Mouse (Mus musculus): Measurements from ENCODE around the gene Rnf157. TPM values are rescaled to one million over a fixed set of nuclear protein-coding genes. Genes with fewer than 3 reads are reported as not detected.
A peak's percentile ranks its signal among the peaks of the same experiment; 100 is the strongest.

Gene Rnf157
- polyA plus RNA-seq, 1 experiment from 2014 or later: 1.1 TPM

GRCm38 (mm10) chr11:116442129-116442866 is 29.5 kb upstream of the Rnf157 start:
- Histone ChIP-seq H3K27me3 (peaks cover 12% of the 10 kb centered on the region), H3K4me2 (no peak overlapping the region), H3K4me3 (replicated peaks) (no peak overlapping the region), H3K27ac (no peak overlapping the region), H3K4me1 (replicated peaks) (peaks cover 36% of the 10 kb centered on the region), H3K36me3 (peaks cover 21% of the 10 kb centered on the region), H3K9me3 (replicated peaks) (no peaks in the 10 kb centered on the region), H3K9ac (no peak overlapping the region)
- WGBS (ENCODE audit: insufficient replicate concordance): 66% methylated on average over 15 of the region's 15 CpGs
- DNase-seq: no peak
- ATAC-seq (ENCODE audit: low read depth): no peak

- Histone ChIP-seq H3K9ac (no peak overlapping the region; the same call in 1 of the 2 replicates), H3K9me3 (replicated peaks) (no peaks in the 10 kb centered on the region), H3K4me3 (replicated peaks) (no peak overlapping the region), H3K4me2 (no peak overlapping the region), H3K27me3 (no peaks in the 10 kb centered on the region), H3K4me1 (replicated peaks) (peaks cover 47% of the 10 kb centered on the region), H3K27ac (no peak overlapping the region), H3K36me3 (peaks cover 37% of the 10 kb centered on the region)
- ATAC-seq (ENCODE audit: low read depth): no peak
- 70% methylated on average over 7 of the region's 7 CpGs for WGBS (ENCODE audit: insufficient replicate concordance)
- no peak for DNase-seq
Observed at GRCm38 (mm10) chr11:116440408-116441068, 27.7 kb upstream of the Rnf157 start.

GRCm38 (mm10) chr11:116439269-116440240 is 26.7 kb upstream of the Rnf157 start:
- DNase-seq (no peak), ATAC-seq (ENCODE audit: low read depth) (no peak)
- 76% methylated on average over 19 of the region's 19 CpGs for WGBS (ENCODE audit: insufficient replicate concordance)
- H3K4me3 ChIP-seq (replicated peaks): no peak overlapping the region
- peaks cover 52% of the 10 kb centered on the region for H3K4me1 ChIP-seq (replicated peaks)
- no peak overlapping the region for H3K4me2 ChIP-seq
- peaks cover 44% of the 10 kb centered on the region for H3K36me3 ChIP-seq
- no peaks in the 10 kb centered on the region for H3K9me3 ChIP-seq (replicated peaks)
- H3K27ac ChIP-seq: no peak overlapping the region
- H3K27me3 ChIP-seq: no peaks in the 10 kb centered on the region
- H3K9ac ChIP-seq: no peak overlapping the region; the same call in 1 of the 2 replicates

- Histone ChIP-seq H3K36me3 (peaks cover 44% of the 10 kb centered on the region), H3K27me3 (no peaks in the 10 kb centered on the region), H3K9me3 (replicated peaks) (no peaks in the 10 kb centered on the region), H3K4me1 (replicated peaks) (peaks cover 62% of the 10 kb centered on the region), H3K27ac (peak overlapping the region; percentile 53; the same call in 1 of the 2 replicates), H3K4me2 (peak overlapping the region; percentile 76), H3K9ac (no peak overlapping the region), H3K4me3 (replicated peaks) (no peak overlapping the region)
- WGBS (ENCODE audit: insufficient replicate concordance): 87% methylated on average over 11 of the region's 11 CpGs
- ATAC-seq (ENCODE audit: low read depth): no peak
- DNase-seq: no peak
Observed at GRCm38 (mm10) chr11:116437541-116437940, 24.7 kb upstream of the Rnf157 start.

GRCm38 (mm10) chr11:116436725-116437331 is 24.0 kb upstream of the Rnf157 start:
- WGBS (ENCODE audit: insufficient replicate concordance): 15% methylated on average over 4 of the region's 4 CpGs
- ATAC-seq (ENCODE audit: low read depth): no peak

GRCm38 (mm10) chr11:116435992-116436724 is 23.3 kb upstream of the Rnf157 start:
- ATAC-seq (ENCODE audit: low read depth) (no peak), DNase-seq (no peak)
- Histone ChIP-seq H3K9ac (peak overlapping the region; percentile 95), H3K4me3 (replicated peaks) (peak overlapping the region; percentile 89), H3K27me3 (no peaks in the 10 kb centered on the region), H3K4me2 (peak overlapping the region; percentile 76), H3K4me1 (replicated peaks) (peaks cover 71% of the 10 kb centered on the region), H3K27ac (peak overlapping the region; percentile 94), H3K36me3 (peaks cover 44% of the 10 kb centered on the region), H3K9me3 (replicated peaks) (no peaks in the 10 kb centered on the region)
- WGBS (ENCODE audit: insufficient replicate concordance): 4% methylated on average over 5 of the region's 5 CpGs

More at GRCm38 (mm10) chr11:116436725-116437331, 24.0 kb upstream of the Rnf157 start:
- Histone ChIP-seq H3K27me3 (no peaks in the 10 kb centered on the region), H3K4me1 (replicated peaks) (peaks cover 66% of the 10 kb centered on the region), H3K4me3 (replicated peaks) (peak overlapping the region; percentile 89), H3K9me3 (replicated peaks) (no peaks in the 10 kb centered on the region), H3K27ac (peak overlapping the region; percentile 94), H3K9ac (peak overlapping the region; percentile 95), H3K4me2 (peak overlapping the region; percentile 76), H3K36me3 (peaks cover 44% of the 10 kb centered on the region)
- DNase-seq: peak; percentile 34

- H3K4me1 ChIP-seq (replicated peaks): peaks cover 72% of the 10 kb centered on the region
- no peaks in the 10 kb centered on the region for H3K27me3 ChIP-seq
- H3K4me2 ChIP-seq: peak overlapping the region; percentile 76
- 36% methylated on average over 12 of the region's 12 CpGs for WGBS (ENCODE audit: insufficient replicate concordance)
- peak overlapping the region; percentile 95 for H3K9ac ChIP-seq
- no peak for ATAC-seq (ENCODE audit: low read depth)
- H3K27ac ChIP-seq: peak overlapping the region; percentile 94
- H3K9me3 ChIP-seq (replicated peaks): no peaks in the 10 kb centered on the region
- peaks cover 42% of the 10 kb centered on the region for H3K36me3 ChIP-seq
- DNase-seq: no peak
- H3K4me3 ChIP-seq (replicated peaks): peak overlapping the region; percentile 89
Observed at GRCm38 (mm10) chr11:116434967-116435752, 22.3 kb upstream of the Rnf157 start.

- peak; percentile 56 for DNase-seq
- H3K4me2 ChIP-seq: peak overlapping the region; percentile 76
- H3K4me3 ChIP-seq (replicated peaks): peak overlapping the region; percentile 89
- under 1% methylated on average over 43 of the region's 67 CpGs for WGBS (ENCODE audit: insufficient replicate concordance)
- ATAC-seq (ENCODE audit: low read depth): 0 out of 2 replicates have a peak, but pooled peaks have one; percentile 6
- H3K9me3 ChIP-seq (replicated peaks): no peaks in the 10 kb centered on the region
- no peaks in the 10 kb centered on the region for H3K27me3 ChIP-seq
- H3K27ac ChIP-seq: peak overlapping the region; percentile 94
- H3K9ac ChIP-seq: peak overlapping the region; percentile 95
- H3K4me1 ChIP-seq (replicated peaks): peaks cover 72% of the 10 kb centered on the region
- H3K36me3 ChIP-seq: peaks cover 36% of the 10 kb centered on the region
Observed at GRCm38 (mm10) chr11:116434287-116434966, 21.6 kb upstream of the Rnf157 start.

All from liver, embryonic 13.5 days (tissue).